Mouse (Mus musculus) WW6 (cell line): ENCODE results near the gene Smpd2.

ENCODE experiments used
- DNase-seq: peaks from one replicate; pipeline ENCODE4 v3.0.0-alpha.2; 2013; ENCODE audit warnings: low read depth, low spot score

Smpd2 gene

GRCm38 (mm10) chr10:41488877-41489276 lies 1.3 kb downstream of the Smpd2 start:
- DNase-seq = no peak

- DNase-seq = no peak
These were observed 3.5 kb downstream of the Smpd2 start for GRCm38 (mm10) chr10:41486506-41487170.

- no peak for DNase-seq
These were observed 4.4 kb downstream of the Smpd2 start for GRCm38 (mm10) chr10:41485778-41486177.

GRCm38 (mm10) chr10:41482446-41482845 lies 7.7 kb downstream of the Smpd2 start:
- no peak for DNase-seq

GRCm38 (mm10) chr10:41480938-41481880 lies 9.0 kb downstream of the Smpd2 start:
- DNase-seq = no peak

- DNase-seq = no peak
These were observed 10.2 kb downstream of the Smpd2 start for GRCm38 (mm10) chr10:41479961-41480360.

- no peak for DNase-seq
These were observed 12.6 kb downstream of the Smpd2 start for GRCm38 (mm10) chr10:41477278-41478181.

GRCm38 (mm10) chr10:41477018-41477277 lies 13.2 kb downstream of the Smpd2 start:
- no peak for DNase-seq

GRCm38 (mm10) chr10:41476171-41477017 lies 13.8 kb downstream of the Smpd2 start, which contains the start of gene Mical1:
Mical1 (plus strand) TSS chr10:41476314.
- DNase-seq = no peak

- no peak for DNase-seq
These were observed 15.2 kb downstream of the Smpd2 start for GRCm38 (mm10) chr10:41474981-41475391.

GRCm38 (mm10) chr10:41473782-41474468 lies 16.2 kb downstream of the Smpd2 start:
- DNase-seq = no peak

GRCm38 (mm10) chr10:41472962-41473481 lies 17.1 kb downstream of the Smpd2 start:
- no peak for DNase-seq

- no peak for DNase-seq
These were observed 17.6 kb downstream of the Smpd2 start for GRCm38 (mm10) chr10:41472534-41472933.

- DNase-seq = no peak
These were observed 19.5 kb downstream of the Smpd2 start for GRCm38 (mm10) chr10:41470693-41471092.

GRCm38 (mm10) chr10:41467325-41467724 lies 22.8 kb downstream of the Smpd2 start:
- DNase-seq = peak; percentile 68

- DNase-seq = no peak
These were observed 25.7 kb downstream of the Smpd2 start for GRCm38 (mm10) chr10:41464401-41464955.

- no peak for DNase-seq
These were observed 29.0 kb downstream of the Smpd2 start for GRCm38 (mm10) chr10:41461057-41461722.

- DNase-seq = no peak
These were observed 29.7 kb downstream of the Smpd2 start for GRCm38 (mm10) chr10:41460501-41460900.

- DNase-seq = no peak
These were observed 30.2 kb downstream of the Smpd2 start for GRCm38 (mm10) chr10:41459990-41460389.
